Mouse (Mus musculus): ENCODE data around the gene Polg2.

DNA sequence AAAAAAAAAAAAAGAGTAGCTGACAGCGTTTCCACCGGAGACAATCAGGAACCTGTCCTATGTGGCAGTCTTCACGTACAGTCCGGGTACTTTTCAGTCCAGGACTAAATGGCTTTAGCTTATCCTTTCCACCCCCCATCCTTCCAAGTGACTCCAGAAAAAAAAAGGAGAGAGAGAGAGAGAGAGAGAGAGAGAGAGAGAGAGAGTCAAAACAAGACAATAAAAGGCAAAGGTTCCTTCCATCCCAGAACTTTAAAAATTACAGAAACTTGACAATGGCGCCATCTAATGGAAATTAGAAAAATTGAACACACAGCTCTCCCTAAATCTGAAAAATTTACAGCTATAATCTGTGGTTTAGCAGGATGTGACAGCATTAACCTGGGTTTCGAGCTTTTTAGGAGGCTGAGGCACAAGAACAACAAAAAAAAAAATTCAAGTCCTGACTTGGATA lies 36.9 kb downstream of the Polg2 start:
- TF ChIP-seq POLR2A (IDR thresholded peaks at IDR 0.05; ENCODE audit: low read depth, low read length) (no peak), CTCF (conservative IDR thresholded peaks at IDR 0.05 in 1 of 2, IDR thresholded peaks at IDR 0.05 in 1 of 2; ENCODE audit: low read depth in 2 of 2, low read length in 2 of 2) (peak; percentile 65 to 92), HCFC1 (IDR thresholded peaks at IDR 0.05; ENCODE audit: low read depth, low read length) (no peak), TBP (conservative IDR thresholded peaks at IDR 0.05; ENCODE audit: low read depth, low read length) (no peak), ELF1 (IDR thresholded peaks at IDR 0.05; ENCODE audit: low read depth, low read length) (no peak), CHD2 (IDR thresholded peaks at IDR 0.05; ENCODE audit: low read length) (no peak), BHLHE40 (IDR thresholded peaks at IDR 0.05; ENCODE audit: low read depth, low read length) (no peak), SMC3 (IDR thresholded peaks at IDR 0.05; ENCODE audit: low read depth, low read length) (peak; percentile 93), EP300 (IDR thresholded peaks at IDR 0.05; ENCODE audit: low read length) (no peak), NRF1 (IDR thresholded peaks at IDR 0.05; ENCODE audit: low read depth, low read length) (no peak), ZKSCAN1 (IDR thresholded peaks at IDR 0.05; ENCODE audit: borderline replicate concordance, low read depth, low read length) (no peak), POLR2AphosphoS2 (IDR thresholded peaks at IDR 0.05; ENCODE audit: low read depth, low read length) (no peak), USF1 (IDR thresholded peaks at IDR 0.05; ENCODE audit: low read depth, low read length) (no peak)
